Mouse (Mus musculus) R1 (cell line): ENCODE data around the gene S100a9.
A peak's percentile ranks its signal among the peaks of the same experiment; 100 is the strongest.

Experiments used
- DNase-seq: peaks from one replicate; pipeline ENCODE4 v3.0.0-alpha.2; 2018; ENCODE audit warnings: low read depth, low spot score

Gene S100a9

GRCm38 (mm10) chr3:90695613-90696012 lies at the start of gene S100a9:
TSS of gene S100a9 (minus strand) at chr3:90695721.
- no peak for DNase-seq

- no peak for DNase-seq
These were observed 31.1 kb upstream of the S100a9 start, which contains the start of gene Pglyrp4 for GRCm38 (mm10) chr3:90726606-90727005. TSS of gene Pglyrp4 (plus strand) at chr3:90726906.

GRCm38 (mm10) chr3:90709591-90710460 lies 14.3 kb upstream of the S100a9 start:
- peak; percentile 93 for DNase-seq

- DNase-seq = peak; percentile 34
These were observed 13.1 kb upstream of the S100a9 start for GRCm38 (mm10) chr3:90708523-90709202.

- DNase-seq = no peak
These were observed 6.7 kb upstream of the S100a9 start for GRCm38 (mm10) chr3:90702244-90702643.

- no peak for DNase-seq
These were observed 2.0 kb downstream of the S100a9 start for GRCm38 (mm10) chr3:90693496-90693895.

- DNase-seq = no peak
These were observed 8.7 kb downstream of the S100a9 start for GRCm38 (mm10) chr3:90686835-90687234.

GRCm38 (mm10) chr3:90683929-90684328 lies 11.6 kb downstream of the S100a9 start:
- no peak for DNase-seq

GRCm38 (mm10) chr3:90678656-90679055 lies 16.9 kb downstream of the S100a9 start:
- DNase-seq = peak; percentile 63

GRCm38 (mm10) chr3:90668846-90669245 lies 26.7 kb downstream of the S100a9 start, which contains the start of gene S100a8:
TSS of gene S100a8 (plus strand) at chr3:90668978.
- DNase-seq = no peak

GRCm38 (mm10) chr3:90664219-90664618 lies 31.3 kb downstream of the S100a9 start:
- DNase-seq = peak; percentile 71

GRCm38 (mm10) chr3:90659364-90660044 lies 36.0 kb downstream of the S100a9 start:
- DNase-seq = no peak

GRCm38 (mm10) chr3:90657405-90657804 lies 38.1 kb downstream of the S100a9 start:
- peak; percentile 50 for DNase-seq

- DNase-seq = no peak
These were observed 41.8 kb downstream of the S100a9 start, which contains the start of gene S100a7a for GRCm38 (mm10) chr3:90653717-90654116. TSS of gene S100a7a (plus strand) at chr3:90654017.

GRCm38 (mm10) chr3:90652878-90653508 lies 42.5 kb downstream of the S100a9 start:
- peak; percentile 70 for DNase-seq

GRCm38 (mm10) chr3:90649832-90650231 lies 45.7 kb downstream of the S100a9 start:
- DNase-seq = no peak

- no peak for DNase-seq
These were observed 46.5 kb downstream of the S100a9 start for GRCm38 (mm10) chr3:90648981-90649380.

- no peak for DNase-seq
These were observed 48.2 kb downstream of the S100a9 start for GRCm38 (mm10) chr3:90647291-90647690.

- peak; percentile 57 for DNase-seq
These were observed 51.3 kb downstream of the S100a9 start for GRCm38 (mm10) chr3:90644220-90644619.
